Mouse (Mus musculus) hindbrain, embryonic 10.5 days (tissue): ENCODE results near the gene Calm3. TPM values are rescaled to one million over a fixed set of nuclear protein-coding genes. Genes with fewer than 3 reads are reported as not detected.
A peak's percentile ranks its signal among the peaks of the same experiment; 100 is the strongest.

ENCODE experiments used
- DNase-seq: peaks from one replicate; pipeline ENCODE4 v3.0.0-alpha.2; 2017; ENCODE audit warnings: low spot score
- H3K27ac ChIP-seq: fragments of 300-500 bp; sonication (generic); 2 replicates; pipeline ENCODE4 v1.5.1; 2016; ENCODE audit warnings: mild to moderate bottlenecking, moderate library complexity
- H3K27me3 ChIP-seq: fragments of 300-500 bp; sonication (generic); 2 replicates; pipeline ENCODE4 v1.6.1; 2016; ENCODE audit warnings: mild to moderate bottlenecking; ENCODE audit not compliant: poor library complexity, insufficient read depth, severe bottlenecking
- H3K36me3 ChIP-seq: fragments of 300-500 bp; sonication (generic); 2 replicates; pipeline ENCODE4 v1.6.1; 2016; ENCODE audit warnings: mild to moderate bottlenecking, moderate library complexity
- H3K4me1 ChIP-seq: fragments of 300-500 bp; sonication (generic); replicated peaks from 2 replicates; pipeline ENCODE4 v1.6.1; 2016; ENCODE audit warnings: mild to moderate bottlenecking
- H3K4me3 ChIP-seq: fragments of 300-500 bp; sonication (generic); 2 replicates; pipeline ENCODE4 v1.5.1; 2016; ENCODE audit warnings: mild to moderate bottlenecking, moderate library complexity
- H3K9me3 ChIP-seq: fragments of 300-500 bp; sonication (generic); 2 replicates; pipeline ENCODE4 v1.6.1; 2016; ENCODE audit warnings: mild to moderate bottlenecking, moderate library complexity
- WGBS: fragments of 180-500 bp; shearing (Covaris S2); methylation state at CpG from one replicate; pipeline ENCODE4 v1.1.7; 2016; 5-methylcytosine and 5-hydroxymethylcytosine counted together
- polyA plus RNA-seq: library from polyadenylated mRNA; unstranded; fragments of >200 nt; fragmentation: Nextera tagmentation; extraction: Ambion mirVana; gene quantifications from 2 replicates; pipeline ENCODE4 v1.2.1, GENCODE M21; 2016

The Calm3 gene
- polyA plus RNA-seq, 1 experiment from 2014 or later, result 245 TPM

DNA sequence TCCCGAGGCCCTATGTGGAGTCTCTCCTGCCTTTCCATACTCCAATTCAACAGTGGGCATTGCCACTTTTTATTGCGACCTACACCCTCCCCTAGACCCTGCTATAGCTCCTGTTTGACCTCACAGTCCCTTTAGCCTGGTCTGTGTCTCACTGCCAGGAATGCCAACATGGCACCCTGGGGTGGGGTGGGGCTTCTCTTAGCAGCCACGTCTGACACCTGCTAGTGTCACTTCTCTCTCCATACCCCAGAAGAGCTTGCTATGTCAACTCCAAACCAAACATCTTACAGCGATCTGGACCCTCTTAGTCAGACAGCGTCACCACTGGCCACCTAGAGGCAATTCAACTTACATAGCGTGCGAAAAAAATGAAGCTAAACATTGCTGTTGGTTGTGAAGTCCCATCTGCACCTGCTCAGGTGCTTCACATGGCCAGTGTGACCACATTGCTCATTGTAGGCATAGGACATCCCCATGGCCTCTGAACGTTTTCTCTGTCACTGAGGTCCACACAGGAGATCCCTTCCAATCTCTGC lies 25.1 kb upstream of the Calm3 start:
- WGBS, result 47% methylated on average over 8 of the region's 8 CpGs
- DNase-seq, result no peak
- peaks cover 65% of the 10 kb centered on the region for H3K4me1 ChIP-seq

DNA sequence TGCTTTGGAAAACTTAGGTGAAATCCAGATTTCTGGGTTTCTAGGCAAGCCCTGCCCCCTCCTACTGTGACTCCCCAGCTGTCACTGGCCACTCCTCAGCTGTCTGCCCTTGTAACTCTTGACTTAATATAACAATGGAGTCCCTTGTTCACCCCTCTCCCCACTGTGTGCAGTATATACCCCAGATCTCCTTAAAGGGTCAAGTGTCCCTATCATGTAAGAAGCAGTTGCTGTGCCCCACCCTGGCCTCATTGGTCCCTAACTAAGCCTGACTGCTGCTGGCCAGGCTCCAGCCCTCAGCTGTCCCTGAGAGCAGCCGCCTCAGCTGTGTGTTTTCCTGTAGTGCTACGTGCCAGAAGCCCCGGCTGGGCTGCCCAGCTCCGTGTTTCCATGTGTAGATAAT lies 24.0 kb upstream of the Calm3 start:
- H3K4me3 ChIP-seq, result peak overlapping the region; percentile 51
- H3K9me3 ChIP-seq, result no peaks in the 10 kb centered on the region; the same call in 1 of the 2 replicates
- H3K27ac ChIP-seq, result no peak overlapping the region
- H3K36me3 ChIP-seq, result no peaks in the 10 kb centered on the region
- 8% methylated on average over 4 of the region's 4 CpGs for WGBS
- DNase-seq, result no peak
- H3K4me1 ChIP-seq, result peaks cover 70% of the 10 kb centered on the region
- peaks cover 76% of the 10 kb centered on the region for H3K27me3 ChIP-seq

More for the DNA sequence above, 25.1 kb upstream of the Calm3 start:
- Histone ChIP-seq H3K36me3 (no peaks in the 10 kb centered on the region), H3K9me3 (no peaks in the 10 kb centered on the region; the same call in 1 of the 2 replicates), H3K27ac (no peak overlapping the region), H3K4me3 (no peak overlapping the region), H3K27me3 (peaks cover 68% of the 10 kb centered on the region)

DNA sequence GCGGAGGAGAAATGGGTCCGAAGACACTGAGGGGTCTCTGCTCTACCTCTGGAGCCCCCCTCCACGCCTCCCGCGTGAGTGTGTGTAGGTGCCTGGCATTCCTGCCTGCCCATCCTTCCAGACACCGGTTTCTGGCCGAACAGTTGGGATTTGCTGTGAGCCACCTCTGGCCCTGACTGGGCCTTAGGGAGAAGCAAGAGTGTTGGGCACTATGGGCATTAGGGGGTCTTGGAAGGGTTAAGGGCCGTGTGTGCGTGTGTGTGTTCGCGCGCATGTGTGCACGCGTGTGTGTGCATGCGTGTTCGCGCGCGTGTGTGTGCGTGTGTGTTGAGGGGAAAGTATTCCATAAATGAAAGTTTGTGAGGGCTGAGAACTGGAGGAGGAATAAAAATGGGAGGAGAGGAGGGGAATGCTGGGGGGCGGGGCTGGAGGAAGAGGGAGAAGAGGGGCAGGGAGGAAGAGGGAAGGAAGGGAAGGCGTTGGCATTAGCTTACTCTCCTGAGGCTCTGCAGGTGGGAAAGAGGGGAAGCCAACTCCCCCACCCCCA lies 23.5 kb upstream of the Calm3 start:
- Histone ChIP-seq H3K4me1 (peaks cover 70% of the 10 kb centered on the region), H3K27me3 (peaks cover 76% of the 10 kb centered on the region), H3K27ac (0 out of 2 replicates have a peak overlapping the region, but pooled peaks have one; percentile 64), H3K9me3 (no peaks in the 10 kb centered on the region; the same call in 1 of the 2 replicates), H3K4me3 (peak overlapping the region; percentile 51), H3K36me3 (no peaks in the 10 kb centered on the region)
- DNase-seq, result no peak
- WGBS, result 15% methylated on average over 22 of the region's 22 CpGs

DNA sequence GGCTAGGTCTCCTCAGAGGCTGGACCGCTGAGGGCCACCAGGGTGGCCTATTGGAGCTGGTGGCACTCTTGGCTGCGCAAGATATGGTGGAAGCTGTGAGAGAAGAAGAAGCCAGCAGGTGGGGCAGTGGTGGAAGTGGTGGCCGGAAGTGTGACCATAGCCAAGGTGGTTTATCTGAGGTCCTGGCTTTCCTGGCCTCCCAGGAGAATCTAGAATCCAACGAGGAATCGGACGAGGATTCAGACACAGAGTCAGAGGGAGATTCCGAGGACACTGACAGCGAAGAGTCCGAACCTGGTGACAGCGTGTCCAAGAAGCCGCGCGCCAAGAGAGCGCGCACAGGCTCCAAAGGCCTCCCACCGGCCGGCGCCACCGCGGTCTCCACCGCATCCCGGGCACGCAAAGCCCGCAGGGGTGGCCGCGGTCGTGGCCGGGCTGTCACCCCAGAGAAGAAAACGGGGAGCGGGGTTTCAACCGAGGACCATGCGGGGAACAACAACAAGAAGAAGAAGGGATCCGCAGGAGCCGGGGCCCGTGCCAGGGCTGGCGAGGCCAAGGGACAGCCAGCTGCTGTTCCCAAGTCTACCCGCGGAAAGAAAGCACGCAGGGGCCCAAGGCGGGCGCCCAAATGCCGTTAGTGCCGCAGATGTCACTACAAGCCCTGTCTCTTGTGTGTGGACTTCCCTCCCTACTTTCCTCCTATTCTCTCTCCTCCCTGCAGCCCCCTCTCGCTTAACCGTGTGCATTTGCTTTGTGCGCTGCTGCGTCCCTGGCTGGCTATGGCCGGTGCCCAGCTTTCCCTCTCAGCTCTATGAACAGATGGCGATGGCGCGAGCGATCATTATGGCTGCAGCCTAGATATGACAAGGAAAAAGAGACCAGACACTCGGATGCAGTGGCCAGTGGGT lies 22.8 kb upstream of the Calm3 start:
- Histone ChIP-seq H3K9me3 (no peaks in the 10 kb centered on the region; the same call in 1 of the 2 replicates), H3K4me3 (peak overlapping the region; percentile 51), H3K27me3 (peaks cover 71% of the 10 kb centered on the region), H3K27ac (peak overlapping the region; percentile 64; the same call in 1 of the 2 replicates), H3K36me3 (no peaks in the 10 kb centered on the region), H3K4me1 (peaks cover 70% of the 10 kb centered on the region)
- DNase-seq, result peak; percentile 42
- 2% methylated on average over 53 of the region's 53 CpGs for WGBS

DNA sequence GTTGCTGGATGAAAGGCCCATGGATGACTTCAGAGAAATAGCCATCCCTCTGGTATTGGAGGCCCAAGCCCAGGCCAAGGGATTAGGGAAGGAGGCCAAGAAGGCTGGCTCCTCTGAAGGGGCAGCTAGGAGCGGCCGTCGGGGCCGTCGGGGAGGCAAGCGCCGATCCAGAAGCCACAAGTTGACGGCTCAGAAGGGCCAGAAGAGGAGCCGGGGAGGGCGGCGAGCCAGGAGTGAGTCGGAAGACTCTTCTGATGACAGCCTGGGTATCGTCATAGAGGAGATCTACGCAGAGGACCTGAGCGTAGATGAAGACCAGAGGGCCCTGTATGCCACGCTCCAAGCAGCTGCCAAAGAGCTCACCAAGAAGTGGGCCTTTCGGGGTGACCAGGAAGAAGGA lies 21.5 kb upstream of the Calm3 start:
- Histone ChIP-seq H3K36me3 (no peaks in the 10 kb centered on the region), H3K27me3 (peaks cover 67% of the 10 kb centered on the region), H3K9me3 (no peaks in the 10 kb centered on the region; the same call in 1 of the 2 replicates), H3K4me1 (peaks cover 67% of the 10 kb centered on the region), H3K4me3 (peak overlapping the region; percentile 71), H3K27ac (peak overlapping the region; percentile 89)
- DNase-seq, result no peak
- 11% methylated on average over 17 of the region's 17 CpGs for WGBS

DNA sequence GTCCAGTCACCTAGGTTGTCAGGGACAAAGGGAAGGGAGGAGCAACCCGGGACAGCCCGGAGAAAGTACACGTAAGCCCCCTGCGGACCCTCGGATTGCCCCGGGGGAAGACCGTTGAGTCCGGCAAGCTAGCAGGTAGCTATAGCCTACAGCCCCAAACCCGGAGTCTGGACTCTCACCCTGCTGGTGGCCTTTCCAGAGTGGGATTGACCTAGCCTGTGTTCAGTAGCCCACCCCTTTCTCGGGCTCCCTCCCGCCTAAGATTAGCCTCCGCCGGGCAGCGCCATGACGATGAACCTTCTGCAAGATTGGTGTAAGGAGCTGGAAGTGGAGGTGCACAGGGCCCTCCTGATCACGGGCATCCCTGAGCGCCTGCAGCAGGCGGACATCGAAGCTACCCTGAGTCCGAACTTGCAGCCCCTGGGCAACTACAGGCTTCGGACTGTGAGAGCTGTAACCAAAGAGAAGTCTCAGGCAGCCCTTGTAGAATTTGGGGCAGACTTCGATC lies 20.9 kb upstream of the Calm3 start:
- no peaks in the 10 kb centered on the region for H3K36me3 ChIP-seq
- H3K9me3 ChIP-seq, result no peaks in the 10 kb centered on the region; the same call in 1 of the 2 replicates
- peak overlapping the region; percentile 71 for H3K4me3 ChIP-seq
- peak overlapping the region; percentile 89 for H3K27ac ChIP-seq
- DNase-seq, result no peak
- peaks cover 62% of the 10 kb centered on the region for H3K27me3 ChIP-seq
- peaks cover 68% of the 10 kb centered on the region for H3K4me1 ChIP-seq
- under 1% methylated on average over 22 of the region's 22 CpGs for whole genome bisulfite sequencing

DNA sequence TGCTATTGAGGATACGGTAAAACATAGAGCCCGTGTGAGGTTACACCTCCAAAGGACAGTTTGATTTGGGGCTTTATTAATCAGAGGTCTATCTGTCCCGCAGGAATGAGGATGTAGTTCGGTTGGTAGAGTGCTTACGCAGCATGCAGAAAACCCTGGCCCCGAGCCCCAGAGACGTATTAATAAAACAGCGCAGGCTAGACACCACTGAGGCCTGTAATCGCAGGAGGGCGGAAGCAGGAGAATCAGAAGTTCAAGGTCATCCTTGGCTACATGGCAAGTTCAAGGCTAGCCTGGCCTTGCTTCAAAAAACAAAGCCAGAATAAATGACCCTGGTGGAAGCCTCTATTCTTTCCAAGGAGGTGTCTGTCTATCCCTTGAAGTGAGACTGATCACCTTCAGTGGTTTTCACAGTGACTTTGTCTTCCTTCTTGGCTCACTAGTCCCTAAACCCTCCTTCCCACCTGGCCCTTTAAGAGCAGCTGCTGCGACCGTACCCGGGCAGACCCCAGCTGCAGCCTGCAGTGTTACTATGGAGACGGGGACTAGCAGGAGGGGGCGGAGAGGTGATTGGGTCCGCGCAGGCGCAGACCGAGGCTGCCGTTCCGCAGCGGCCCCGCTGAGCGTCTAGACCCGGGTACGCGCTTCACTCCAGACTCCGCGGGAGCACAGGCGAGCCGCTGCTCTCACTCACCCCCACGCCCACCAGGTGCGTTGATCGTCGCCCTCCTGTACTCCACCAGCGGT lies 20.3 kb upstream of the Calm3 start, which contains the start of gene Pnmal2:
TSS of gene Pnmal2 (plus strand) at position 622 of the 747 bp plus-strand sequence.
- Histone ChIP-seq H3K9me3 (no peaks in the 10 kb centered on the region; the same call in 1 of the 2 replicates), H3K27ac (peak within 1 kb of the TSS; percentile 89), H3K4me1 (peaks cover 63% of the 10 kb centered on the region), H3K36me3 (no peaks in the 10 kb centered on the region), H3K27me3 (peaks cover 55% of the 10 kb centered on the region), H3K4me3 (peak within 1 kb of the TSS; percentile 71)
- DNase-seq, result peak; percentile 94
- WGBS, result 14% methylated on average over 36 of the region's 36 CpGs

DNA sequence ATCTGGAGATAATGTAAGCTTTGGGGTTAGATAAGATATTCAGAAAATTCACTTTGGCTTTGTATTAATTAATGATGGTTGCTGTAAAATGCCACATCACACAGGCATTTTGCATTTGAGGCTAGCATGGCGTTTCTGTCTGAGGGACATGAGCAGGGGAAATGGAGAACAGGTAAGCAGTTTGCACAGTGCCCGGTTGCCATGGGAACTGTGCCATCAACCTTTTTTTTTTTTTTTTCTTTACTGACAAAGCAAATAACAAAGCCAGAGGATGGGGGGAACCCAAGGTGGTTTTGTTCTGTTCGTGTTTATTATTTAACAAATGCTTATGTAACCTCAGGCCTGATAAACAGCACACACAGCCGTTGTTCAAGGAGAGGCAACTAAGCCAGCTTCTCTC lies 18.9 kb upstream of the Calm3 start:
- no peak for DNase-seq
- 72% methylated on average over 4 of the region's 4 CpGs for WGBS
- Histone ChIP-seq H3K27ac (no peak overlapping the region), H3K36me3 (no peaks in the 10 kb centered on the region), H3K9me3 (no peaks in the 10 kb centered on the region; the same call in 1 of the 2 replicates), H3K4me3 (no peak overlapping the region), H3K27me3 (peaks cover 42% of the 10 kb centered on the region), H3K4me1 (peaks cover 63% of the 10 kb centered on the region)

DNA sequence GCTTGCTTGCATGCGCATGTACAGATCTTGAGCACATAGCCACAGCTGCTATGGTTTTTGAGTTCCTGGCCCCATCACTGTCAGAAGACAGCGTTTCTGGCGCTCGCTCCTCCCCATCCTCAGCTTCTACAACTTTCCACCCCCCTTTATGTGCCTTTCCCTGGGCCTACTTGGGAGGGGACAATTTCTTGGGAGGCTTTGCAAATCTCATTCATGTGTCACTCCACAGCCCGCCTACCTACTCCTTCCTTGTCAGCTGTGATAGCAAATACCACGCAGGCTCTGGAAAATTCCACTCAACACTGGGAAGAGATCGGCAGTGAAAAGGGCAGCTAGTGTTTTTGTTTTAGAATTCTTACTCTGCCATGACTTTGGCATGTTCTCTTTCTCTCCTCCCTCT lies 16.4 kb upstream of the Calm3 start:
- Histone ChIP-seq H3K27me3 (peaks cover 16% of the 10 kb centered on the region), H3K36me3 (no peaks in the 10 kb centered on the region), H3K4me3 (no peak overlapping the region), H3K4me1 (peaks cover 37% of the 10 kb centered on the region), H3K27ac (peak overlapping the region; percentile 35; the same call in 1 of the 2 replicates), H3K9me3 (no peaks in the 10 kb centered on the region; the same call in 1 of the 2 replicates)
- WGBS, result 54% methylated on average over 7 of the region's 7 CpGs
- no peak for DNase-seq

DNA sequence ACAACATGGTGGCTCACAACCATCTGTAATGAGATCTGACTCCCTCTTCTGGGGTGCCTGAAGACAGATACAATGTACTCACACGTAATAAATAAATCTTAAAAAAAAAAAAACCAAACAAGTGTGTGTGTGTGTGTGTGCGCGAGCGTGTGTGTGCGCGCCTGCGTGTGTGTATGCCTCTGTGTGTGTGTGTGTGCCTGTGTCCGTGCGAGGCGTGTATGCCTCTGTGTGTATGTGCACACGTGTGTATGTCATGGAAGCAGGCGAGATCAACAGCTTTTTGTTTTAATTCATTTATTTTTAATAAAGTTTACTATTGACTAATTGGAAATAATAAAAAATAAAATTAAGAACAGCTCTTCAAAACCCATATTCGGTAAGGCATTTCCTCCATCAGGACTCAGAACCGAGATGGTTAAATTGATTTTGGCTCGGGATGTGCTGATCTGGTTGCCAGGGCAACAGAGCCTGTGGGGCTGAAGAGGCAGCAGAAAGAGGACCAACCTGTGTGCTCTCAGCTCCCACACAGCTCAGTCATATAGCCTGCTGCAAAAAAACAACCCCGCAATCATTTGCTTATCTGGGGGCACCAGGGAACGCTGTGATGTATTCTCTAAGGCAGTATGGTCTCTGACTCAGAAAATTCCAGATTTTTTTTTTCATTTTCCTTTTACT lies 14.3 kb upstream of the Calm3 start:
- DNase-seq, result no peak
- no peaks in the 10 kb centered on the region for H3K9me3 ChIP-seq
- peaks cover 3% of the 10 kb centered on the region; the same call in 1 of the 2 replicates for H3K27me3 ChIP-seq
- H3K4me3 ChIP-seq, result no peak overlapping the region
- peaks cover 20% of the 10 kb centered on the region for H3K4me1 ChIP-seq
- no peak overlapping the region for H3K27ac ChIP-seq
- WGBS, result 73% methylated on average over 17 of the region's 17 CpGs
- H3K36me3 ChIP-seq, result no peaks in the 10 kb centered on the region

DNA sequence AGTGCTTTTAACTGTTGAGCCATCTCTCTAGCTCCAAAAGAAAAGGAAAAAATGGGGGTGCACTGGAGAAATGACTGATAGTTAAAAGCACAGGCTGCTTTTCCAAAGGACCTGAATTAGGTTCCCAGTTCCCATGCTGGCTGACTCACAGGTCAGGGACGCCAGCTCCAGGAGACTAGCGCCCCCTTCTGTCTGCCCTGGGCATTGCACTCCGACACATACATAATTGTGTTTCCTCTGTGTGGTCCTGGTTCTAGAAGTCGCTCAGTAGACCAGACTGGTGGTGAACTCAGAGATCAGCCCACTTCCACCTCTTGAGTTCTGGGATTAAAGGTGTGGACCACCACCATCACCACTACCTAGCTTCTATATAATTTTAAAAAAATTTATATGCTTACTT lies 13.4 kb upstream of the Calm3 start:
- H3K9me3 ChIP-seq, result no peaks in the 10 kb centered on the region
- no peak overlapping the region for H3K4me3 ChIP-seq
- H3K4me1 ChIP-seq, result peaks cover 27% of the 10 kb centered on the region
- no peak for DNase-seq
- WGBS, result 48% methylated on average over 4 of the region's 4 CpGs
- no peaks in the 10 kb centered on the region for H3K36me3 ChIP-seq
- H3K27me3 ChIP-seq, result no peaks in the 10 kb centered on the region
- H3K27ac ChIP-seq, result no peak overlapping the region
